Mouse (Mus musculus): ENCODE results near the gene Usp25. TPM values are rescaled to one million over a fixed set of nuclear protein-coding genes. Genes with fewer than 3 reads are reported as not detected.

Gene Usp25
- polyA plus RNA-seq, 1 experiment from 2014 or later: 11.9 TPM

DNA sequence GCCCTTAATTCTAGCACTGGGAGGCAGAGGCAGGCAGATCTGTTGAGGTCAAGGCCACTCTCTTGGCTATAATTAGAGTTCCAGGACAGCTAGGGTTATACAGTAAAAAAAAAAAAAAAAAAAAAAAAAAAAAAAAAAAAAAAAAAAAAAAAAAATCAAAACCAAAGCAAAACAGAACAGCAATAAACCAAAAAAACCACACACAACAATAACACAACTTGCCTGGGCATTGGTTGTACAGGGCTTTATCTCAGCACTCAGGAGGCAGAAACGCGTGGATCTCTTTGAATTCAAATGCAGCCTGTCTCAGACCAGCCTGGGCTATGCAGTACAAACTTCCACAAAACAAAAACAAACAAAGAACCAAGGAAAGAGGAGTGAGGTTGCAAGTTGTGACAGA, 40.7 kb downstream of the Usp25 start:
- H3K9ac ChIP-seq (replicated peaks): no peak overlapping the region
- WGBS: 92% methylated on average over 2 of the region's 2 CpGs
- no peak for ATAC-seq (replicated peaks)

DNA sequence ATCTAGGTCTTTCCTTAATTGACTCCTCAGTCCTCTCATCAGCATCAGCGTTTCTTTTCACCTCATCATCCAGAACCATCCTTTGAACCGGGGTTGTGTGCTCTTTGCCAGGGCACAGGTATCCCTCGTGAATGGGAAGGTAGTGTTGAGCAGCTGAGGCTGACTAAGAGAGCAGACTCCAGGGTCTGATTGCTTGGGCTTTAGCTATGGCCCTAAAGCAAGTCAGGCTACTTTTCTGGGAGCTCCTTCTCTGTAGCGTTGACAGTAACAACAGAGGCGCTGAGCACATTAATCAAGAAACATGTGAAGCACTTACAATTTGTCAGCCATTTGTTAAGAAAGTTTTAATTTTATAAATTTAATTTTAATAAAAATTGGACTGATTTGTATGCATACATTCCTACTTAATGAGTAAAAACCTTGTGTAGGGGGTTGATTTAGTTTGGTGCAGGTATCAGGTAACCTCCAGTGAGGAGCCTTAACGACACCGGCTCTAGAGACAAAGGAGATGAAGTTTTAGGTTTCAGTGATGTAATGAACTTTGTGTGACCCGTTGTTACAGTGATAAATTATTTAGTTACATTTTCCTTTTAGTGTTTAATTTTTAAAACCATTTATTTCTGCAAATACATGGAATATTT, 42.1 kb downstream of the Usp25 start:
- WGBS: 81% methylated on average over 8 of the region's 8 CpGs
- no peak for ATAC-seq (replicated peaks)
- no peak overlapping the region for H3K27ac ChIP-seq (replicated peaks)
- H3K27me3 ChIP-seq: no peaks in the 10 kb centered on the region
- H3K9me3 ChIP-seq: no peaks in the 10 kb centered on the region
- H3K4me2 ChIP-seq (replicated peaks): no peak overlapping the region
- H3K36me3 ChIP-seq: peaks cover 5% of the 10 kb centered on the region
- 0 out of 2 replicates have a peak, but pooled peaks cover 2% of the 10 kb centered on the region for H3K4me1 ChIP-seq
- H3K4me3 ChIP-seq: no peak overlapping the region
- H3K9ac ChIP-seq (replicated peaks): no peak overlapping the region

More for the DNA sequence above, 40.7 kb downstream of the Usp25 start:
- Histone ChIP-seq H3K36me3 (peaks cover 3% of the 10 kb centered on the region), H3K4me3 (no peak overlapping the region), H3K4me2 (replicated peaks) (no peak overlapping the region), H3K27ac (replicated peaks) (no peak overlapping the region), H3K4me1 (0 out of 2 replicates have a peak, but pooled peaks cover 2% of the 10 kb centered on the region), H3K9me3 (no peaks in the 10 kb centered on the region), H3K27me3 (no peaks in the 10 kb centered on the region)

DNA sequence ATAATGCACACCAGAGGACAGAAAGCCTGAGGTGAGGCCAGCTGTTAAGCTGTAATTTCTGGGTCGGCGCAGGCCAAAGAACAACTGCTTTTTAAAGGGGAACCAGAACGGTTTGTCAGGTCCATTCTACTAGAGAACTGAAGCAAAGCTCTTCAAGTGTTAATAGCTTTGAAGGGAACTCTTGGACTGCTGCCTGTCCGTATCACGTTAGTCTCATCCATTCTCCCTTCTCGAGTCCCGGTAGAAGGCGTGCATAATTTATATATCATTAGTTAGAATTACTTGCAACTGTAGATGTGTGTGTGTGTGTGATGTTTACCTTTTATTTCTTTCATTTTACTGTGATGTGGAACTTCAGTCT, 42.6 kb downstream of the Usp25 start:
- H3K9me3 ChIP-seq: no peaks in the 10 kb centered on the region

DNA sequence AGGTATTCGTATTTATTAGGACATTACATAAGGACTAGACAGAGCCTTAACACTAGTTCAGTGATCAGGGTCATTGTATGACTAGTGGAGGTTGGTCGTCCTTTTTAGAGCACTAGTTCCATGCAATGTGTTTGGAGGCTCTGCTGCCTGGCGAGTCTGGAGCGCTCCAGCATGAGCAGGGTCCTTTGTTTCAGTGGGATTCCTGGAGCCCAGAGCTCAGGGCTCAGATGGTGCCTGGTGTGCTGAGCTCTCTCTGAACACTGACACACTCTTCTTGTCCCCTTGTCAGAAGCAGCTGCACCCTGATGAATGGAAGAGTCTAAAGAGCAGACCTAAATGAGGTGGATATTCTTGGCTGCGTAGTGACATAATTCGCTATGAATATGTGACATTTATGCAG, 45.1 kb downstream of the Usp25 start:
- 57% methylated on average over 6 of the region's 6 CpGs for WGBS
- Histone ChIP-seq H3K27me3 (no peaks in the 10 kb centered on the region), H3K4me1 (0 out of 2 replicates have a peak, but pooled peaks cover 2% of the 10 kb centered on the region), H3K4me2 (replicated peaks) (no peak overlapping the region), H3K36me3 (peaks cover 6% of the 10 kb centered on the region), H3K27ac (replicated peaks) (no peak overlapping the region), H3K9ac (replicated peaks) (no peak overlapping the region), H3K9me3 (no peaks in the 10 kb centered on the region), H3K4me3 (no peak overlapping the region)
- 0 out of 2 replicates have a peak, but pooled peaks have one; percentile 35 for ATAC-seq (replicated peaks)

More for the DNA sequence above, 42.6 kb downstream of the Usp25 start:
- Histone ChIP-seq H3K27ac (replicated peaks) (no peak overlapping the region), H3K27me3 (no peaks in the 10 kb centered on the region), H3K4me1 (0 out of 2 replicates have a peak, but pooled peaks cover 2% of the 10 kb centered on the region), H3K4me3 (no peak overlapping the region), H3K4me2 (replicated peaks) (no peak overlapping the region), H3K36me3 (peaks cover 5% of the 10 kb centered on the region), H3K9ac (replicated peaks) (no peak overlapping the region)
- no peak for ATAC-seq (replicated peaks)
- 44% methylated on average over 8 of the region's 8 CpGs for WGBS

DNA sequence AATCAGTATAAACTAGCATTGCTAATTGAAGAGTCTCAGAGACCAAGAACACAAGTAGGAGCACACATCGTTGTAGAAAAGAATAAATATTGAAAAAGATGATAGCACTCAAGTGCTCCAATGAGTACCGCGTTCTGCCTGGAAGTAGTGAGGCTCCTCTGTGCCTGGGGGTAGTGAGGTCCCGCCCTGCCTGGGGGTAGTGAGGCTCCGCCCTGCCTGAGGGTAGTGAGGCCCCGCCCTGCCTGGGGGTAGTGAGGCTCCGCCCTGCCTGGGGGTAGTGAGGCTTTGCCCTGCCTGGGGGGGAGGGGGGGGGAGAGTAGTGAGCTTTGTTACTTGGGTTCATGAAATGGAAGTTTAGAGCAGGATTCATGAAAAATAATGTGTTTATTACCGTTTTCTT, 46.7 kb downstream of the Usp25 start:
- Histone ChIP-seq H3K4me1 (0 out of 2 replicates have a peak, but pooled peaks cover 2% of the 10 kb centered on the region), H3K36me3 (peaks cover 6% of the 10 kb centered on the region), H3K4me2 (replicated peaks) (no peak overlapping the region), H3K9ac (replicated peaks) (no peak overlapping the region), H3K27me3 (no peaks in the 10 kb centered on the region), H3K9me3 (no peaks in the 10 kb centered on the region), H3K27ac (replicated peaks) (no peak overlapping the region), H3K4me3 (no peak overlapping the region)
- WGBS: 88% methylated on average over 8 of the region's 8 CpGs
- ATAC-seq (replicated peaks): no peak

DNA sequence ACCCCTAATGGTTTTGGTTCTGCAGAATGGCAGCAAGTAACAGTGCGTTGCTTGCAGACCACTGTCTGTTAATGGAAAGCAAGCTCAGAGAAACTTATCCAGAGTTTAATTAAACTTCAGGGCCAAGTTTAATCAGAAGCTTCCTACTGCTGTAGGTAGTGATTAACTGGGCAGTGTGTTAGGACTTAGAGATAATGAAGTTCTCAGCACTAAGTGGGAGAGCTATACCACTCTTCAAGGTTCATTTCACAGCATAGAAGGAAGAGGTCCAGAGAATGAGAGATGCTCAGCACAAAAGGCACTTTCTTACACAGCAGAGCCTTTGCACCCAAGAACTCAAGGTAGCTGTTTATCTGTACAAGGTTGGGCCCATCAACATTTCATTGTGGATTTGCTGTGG, 50.4 kb downstream of the Usp25 start:
- H3K4me3 ChIP-seq: no peak overlapping the region
- no peak overlapping the region for H3K9ac ChIP-seq (replicated peaks)
- H3K4me2 ChIP-seq (replicated peaks): no peak overlapping the region
- H3K9me3 ChIP-seq: no peaks in the 10 kb centered on the region
- H3K36me3 ChIP-seq: peaks cover 11% of the 10 kb centered on the region
- no peaks in the 10 kb centered on the region for H3K27me3 ChIP-seq
- ATAC-seq (replicated peaks): no peak
- H3K27ac ChIP-seq (replicated peaks): no peak overlapping the region
- WGBS: 82% methylated on average over 1 of the region's 1 CpGs
- no peaks in the 10 kb centered on the region for H3K4me1 ChIP-seq

DNA sequence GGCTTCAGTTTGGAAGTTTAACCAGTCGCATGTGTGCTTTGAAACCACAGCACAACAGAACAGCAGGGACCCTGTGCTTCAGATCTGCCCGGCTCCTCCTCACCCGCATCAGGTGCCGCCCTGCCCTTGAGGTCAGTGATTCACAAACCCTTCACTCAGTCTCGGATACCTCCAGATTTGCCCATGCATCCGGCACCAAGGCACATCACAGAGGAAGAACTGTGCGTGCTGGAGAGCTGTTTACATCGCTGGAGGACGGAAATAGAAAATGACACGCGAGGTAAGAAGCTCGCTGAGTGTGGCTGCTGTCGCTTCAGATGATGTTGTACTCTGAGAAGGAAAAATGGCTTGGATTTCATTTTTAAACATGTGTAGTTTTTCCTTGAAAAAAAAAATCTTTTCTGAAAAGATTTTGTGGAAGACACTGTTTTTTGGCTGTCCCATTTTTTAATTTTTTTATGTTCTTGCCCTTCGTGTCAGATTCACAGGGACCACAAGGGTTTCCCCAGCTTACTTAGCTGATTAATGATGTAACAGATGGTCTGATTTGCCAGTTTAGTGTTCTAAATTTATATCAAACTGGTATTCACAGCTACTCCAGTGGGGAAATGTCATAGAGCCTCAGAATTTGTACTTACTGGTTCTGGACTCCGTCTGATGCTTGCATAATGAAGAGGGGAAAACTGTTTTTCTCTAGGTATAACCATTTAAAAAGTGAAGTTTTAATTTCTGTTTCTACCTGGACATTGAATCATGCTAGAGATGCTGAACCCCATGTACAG, 63.6 kb downstream of the Usp25 start:
- H3K27me3 ChIP-seq: no peaks in the 10 kb centered on the region
- H3K9me3 ChIP-seq: no peaks in the 10 kb centered on the region
- peak overlapping the region; percentile 50 for H3K27ac ChIP-seq (replicated peaks)
- 61% methylated on average over 15 of the region's 15 CpGs for WGBS
- peaks cover 19% of the 10 kb centered on the region for H3K36me3 ChIP-seq
- no peak for ATAC-seq (replicated peaks)
- H3K9ac ChIP-seq (replicated peaks): no peak overlapping the region
- no peaks in the 10 kb centered on the region for H3K4me1 ChIP-seq
- H3K4me3 ChIP-seq: no peak overlapping the region
- no peak overlapping the region for H3K4me2 ChIP-seq (replicated peaks)

DNA sequence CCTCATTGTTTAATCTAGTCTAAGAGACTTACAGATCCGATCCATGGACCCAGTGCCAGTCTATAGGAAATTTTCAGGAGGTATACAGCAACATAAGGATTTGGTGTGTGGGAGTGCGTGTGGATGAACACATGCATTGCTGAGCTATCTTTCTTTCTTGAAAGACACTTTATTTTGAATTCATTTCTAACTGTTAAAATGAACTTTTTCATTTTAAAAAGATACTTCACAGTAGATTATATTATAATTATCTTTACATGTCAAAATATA, 64.2 kb downstream of the Usp25 start:
- no peak overlapping the region for H3K27ac ChIP-seq (replicated peaks)
- no peak overlapping the region for H3K4me2 ChIP-seq (replicated peaks)
- ATAC-seq (replicated peaks): no peak
- no peak overlapping the region for H3K4me3 ChIP-seq
- no peaks in the 10 kb centered on the region for H3K9me3 ChIP-seq
- peaks cover 16% of the 10 kb centered on the region for H3K36me3 ChIP-seq
- no peak overlapping the region for H3K9ac ChIP-seq (replicated peaks)
- no peaks in the 10 kb centered on the region for H3K4me1 ChIP-seq
- 92% methylated on average over 2 of the region's 2 CpGs for WGBS
- no peaks in the 10 kb centered on the region for H3K27me3 ChIP-seq

DNA sequence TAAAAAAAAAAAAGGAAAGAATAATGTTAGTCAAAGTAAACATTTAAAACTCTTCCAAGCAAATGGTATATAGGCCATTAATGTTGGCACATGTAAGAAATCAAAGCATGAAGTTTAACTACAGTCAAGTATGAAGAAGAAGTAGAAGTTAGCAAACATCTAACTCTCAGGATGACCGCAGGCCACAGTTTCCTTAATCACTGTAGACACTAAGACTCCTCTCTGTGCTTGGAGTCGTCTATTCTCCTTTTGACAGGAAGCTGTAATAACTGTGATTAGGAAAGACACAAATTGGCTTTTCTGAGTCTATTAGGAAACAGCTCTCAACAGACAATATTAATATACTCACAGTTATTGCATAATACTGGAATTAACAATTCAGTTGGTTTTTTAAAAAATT, 70.6 kb downstream of the Usp25 start:
- H3K4me3 ChIP-seq: no peak overlapping the region
- 81% methylated on average over 2 of the region's 2 CpGs for WGBS
- no peak for ATAC-seq (replicated peaks)

DNA sequence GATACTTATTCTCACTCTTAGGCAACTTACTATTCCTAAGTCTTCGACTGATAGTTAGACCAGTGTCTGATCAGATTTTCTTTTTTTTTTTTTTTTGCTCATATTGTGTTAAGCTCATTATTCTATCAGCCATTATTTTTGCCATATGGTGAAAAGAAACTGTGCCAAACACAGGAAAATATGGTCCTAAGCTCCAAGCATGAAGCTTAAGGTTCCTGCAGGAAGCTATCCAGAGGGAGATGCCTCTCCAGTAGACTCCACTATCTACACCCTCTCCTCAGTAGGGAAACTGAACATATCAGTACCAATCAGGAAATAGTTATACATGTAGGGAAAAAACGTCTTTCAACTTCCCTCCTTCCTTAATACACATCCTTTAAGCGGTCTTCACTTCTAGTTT, 76.3 kb downstream of the Usp25 start:
- H3K36me3 ChIP-seq: 0 out of 2 replicates have a peak, but pooled peaks cover 9% of the 10 kb centered on the region
- no peaks in the 10 kb centered on the region for H3K27me3 ChIP-seq
- WGBS: 91% methylated on average over 3 of the region's 3 CpGs
- H3K4me1 ChIP-seq: no peaks in the 10 kb centered on the region
- H3K27ac ChIP-seq (replicated peaks): no peak overlapping the region
- no peaks in the 10 kb centered on the region for H3K9me3 ChIP-seq
- no peak for ATAC-seq (replicated peaks)
- no peak overlapping the region for H3K4me3 ChIP-seq
- no peak overlapping the region for H3K9ac ChIP-seq (replicated peaks)
- no peak overlapping the region for H3K4me2 ChIP-seq (replicated peaks)

More for the DNA sequence above, 70.6 kb downstream of the Usp25 start:
- H3K4me1 ChIP-seq: no peaks in the 10 kb centered on the region
- no peak overlapping the region for H3K27ac ChIP-seq (replicated peaks)
- no peak overlapping the region for H3K4me2 ChIP-seq (replicated peaks)
- no peak overlapping the region for H3K9ac ChIP-seq (replicated peaks)
- H3K9me3 ChIP-seq: no peaks in the 10 kb centered on the region
- peaks cover 14% of the 10 kb centered on the region for H3K36me3 ChIP-seq
- no peaks in the 10 kb centered on the region for H3K27me3 ChIP-seq

DNA sequence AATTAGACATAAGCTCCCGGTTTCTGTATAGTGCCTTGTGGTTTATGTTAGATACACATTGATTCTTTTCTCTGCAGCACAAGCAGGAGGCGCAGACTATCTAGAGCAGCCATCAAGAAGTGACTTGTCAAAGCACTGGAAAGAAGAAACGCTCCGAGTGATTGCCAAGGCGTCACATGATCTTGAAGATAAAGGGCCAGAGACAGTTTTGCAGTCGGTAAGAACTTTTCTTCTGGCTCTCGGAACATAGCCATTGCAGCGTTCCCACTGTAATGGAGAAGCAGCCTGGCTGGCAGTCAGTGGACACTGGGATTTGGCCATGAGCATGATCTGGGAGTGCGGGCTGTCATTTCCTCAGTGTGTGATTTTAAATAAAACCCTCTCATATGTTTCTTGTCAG, 80.0 kb downstream of the Usp25 start:
- no peak overlapping the region for H3K9ac ChIP-seq (replicated peaks)
- ATAC-seq (replicated peaks): no peak
- no peaks in the 10 kb centered on the region for H3K27me3 ChIP-seq
- WGBS: 81% methylated on average over 9 of the region's 9 CpGs
- H3K36me3 ChIP-seq: 0 out of 2 replicates have a peak, but pooled peaks cover 3% of the 10 kb centered on the region
- no peaks in the 10 kb centered on the region for H3K4me1 ChIP-seq
- H3K4me3 ChIP-seq: no peak overlapping the region
- H3K27ac ChIP-seq (replicated peaks): no peak overlapping the region
- H3K9me3 ChIP-seq: no peaks in the 10 kb centered on the region
- no peak overlapping the region for H3K4me2 ChIP-seq (replicated peaks)

DNA sequence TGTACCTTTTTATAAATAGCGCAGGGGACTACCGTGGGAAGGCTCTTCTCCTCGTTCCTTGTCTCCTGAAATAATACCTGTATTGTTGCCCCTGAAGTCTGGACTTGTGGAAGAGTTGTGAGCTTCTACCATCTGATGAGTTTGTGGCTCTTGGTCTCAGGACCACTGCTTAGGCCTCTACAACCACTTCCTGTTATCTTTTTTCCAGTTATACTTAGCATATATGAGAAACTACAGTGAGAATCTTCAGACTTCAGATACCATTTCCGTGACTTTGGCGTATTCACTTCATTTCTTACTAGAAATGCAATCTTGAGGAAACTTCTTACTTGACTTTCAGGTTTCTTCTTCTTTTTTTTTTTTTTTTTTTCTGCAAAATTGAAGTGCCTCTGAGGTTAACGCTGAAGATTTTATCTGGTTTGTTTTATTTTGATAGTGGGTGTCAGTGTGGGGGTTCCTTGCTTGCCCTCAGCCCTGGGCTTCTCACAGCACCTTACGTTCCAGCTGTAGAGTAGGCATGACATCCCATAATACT, 81.6 kb downstream of the Usp25 start:
- Histone ChIP-seq H3K4me3 (no peak overlapping the region), H3K4me2 (replicated peaks) (no peak overlapping the region), H3K27me3 (no peaks in the 10 kb centered on the region), H3K36me3 (0 out of 2 replicates have a peak, but pooled peaks cover 3% of the 10 kb centered on the region), H3K9me3 (no peaks in the 10 kb centered on the region), H3K9ac (replicated peaks) (no peak overlapping the region), H3K4me1 (peaks cover 12% of the 10 kb centered on the region; the same call in 1 of the 2 replicates), H3K27ac (replicated peaks) (no peak overlapping the region)
- 92% methylated on average over 7 of the region's 7 CpGs for WGBS
- ATAC-seq (replicated peaks): no peak
